Mouse (Mus musculus) cerebral cortex, adult 2 months (tissue): ENCODE measurements around the gene Csta1.

ENCODE experiments used
- WGBS: fragments of 180-500 bp; shearing (Covaris S2); methylation state at CpG from one replicate; pipeline ENCODE4 v1.1.7; 2018; 5-methylcytosine and 5-hydroxymethylcytosine counted together

Gene Csta1

DNA sequence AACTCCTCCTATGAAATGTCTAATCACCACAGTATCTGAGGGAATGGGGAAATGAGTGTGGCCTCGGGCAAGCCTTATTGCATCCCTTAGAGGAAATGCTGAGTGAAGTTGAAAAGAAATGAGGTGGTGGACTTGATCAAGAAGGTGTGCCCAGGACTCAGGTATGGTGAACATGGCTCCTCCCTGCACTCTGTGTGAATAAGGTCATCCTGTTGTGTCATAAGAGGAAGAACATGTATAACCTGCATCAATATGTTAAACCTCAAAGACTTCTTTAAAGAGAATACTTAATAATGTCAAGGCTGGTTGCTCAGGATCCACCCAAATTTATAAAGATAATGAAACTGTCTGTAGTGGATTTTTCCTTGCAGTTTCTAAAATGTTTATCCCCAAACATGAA, at the start of gene Csta1:
Csta1 (minus strand) TSS at position 101 of the 400 bp plus-strand sequence.
- WGBS, result 88% methylated on average over 1 of the region's 1 CpGs

- WGBS, result 90% methylated on average over 2 of the region's 2 CpGs
Measured at GRCm38 (mm10) chr16:36179910-36180309, 48.9 kb upstream of the Csta1 start.

- 68% methylated on average over 10 of the region's 10 CpGs for WGBS
Measured at GRCm38 (mm10) chr16:36167841-36168240, 36.8 kb upstream of the Csta1 start.

DNA sequence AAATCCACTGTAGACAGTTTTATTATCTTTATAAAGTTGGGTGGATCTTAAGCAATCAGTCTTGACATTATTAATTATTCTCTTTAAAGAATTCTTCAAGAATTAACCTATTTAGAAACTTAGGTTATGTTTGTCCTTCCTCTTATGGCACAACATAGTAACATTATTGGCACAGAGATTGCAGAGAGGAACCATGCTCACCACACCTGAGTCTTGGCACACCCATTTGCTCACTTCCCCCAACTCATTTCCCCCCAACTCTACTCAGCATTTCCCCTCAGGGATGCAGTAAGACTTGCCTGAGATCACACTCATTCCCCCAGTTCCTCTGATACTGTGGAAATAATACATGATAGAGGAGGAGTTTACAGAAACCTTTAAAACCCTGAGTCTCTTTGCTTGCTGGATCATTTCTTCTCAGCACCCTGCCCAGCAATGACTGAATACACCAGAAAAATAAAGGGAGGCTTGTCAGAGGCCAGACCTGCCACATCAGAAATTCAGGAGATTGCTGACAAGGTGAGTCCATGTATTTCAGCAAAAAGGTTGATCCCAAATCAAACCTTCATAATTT, 25.4 kb upstream of the Csta1 start, which contains the start of gene Stfa2l1:
Stfa2l1 (plus strand) TSS at position 410 of the 574 bp plus-strand sequence.

GRCm38 (mm10) chr16:36138201-36138600, 7.2 kb upstream of the Csta1 start:
- WGBS, result 74% methylated on average over 2 of the region's 2 CpGs

GRCm38 (mm10) chr16:36128092-36128491, 2.9 kb downstream of the Csta1 start:
- 85% methylated on average over 7 of the region's 7 CpGs for WGBS

DNA sequence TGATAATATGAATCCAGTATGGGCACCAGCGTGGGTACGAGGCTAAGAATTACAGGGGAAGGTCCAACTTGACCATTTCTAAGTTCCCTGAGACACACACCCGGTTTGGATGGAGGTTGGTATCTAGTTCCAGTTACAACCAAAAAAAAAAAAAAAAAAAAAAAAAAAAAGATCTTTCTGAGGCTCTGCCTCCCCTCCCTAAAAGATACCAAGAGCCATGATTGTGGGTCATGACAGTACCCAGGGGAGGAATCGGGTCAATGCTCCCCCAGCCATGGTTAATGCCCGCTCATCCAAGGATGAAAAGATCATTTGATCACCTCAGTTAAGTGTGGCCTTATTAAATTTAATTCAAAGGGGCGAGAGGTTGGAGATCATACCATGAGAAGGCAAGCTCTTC, 15.3 kb downstream of the Csta1 start:
- WGBS, result 94% methylated on average over 6 of the region's 6 CpGs

- 76% methylated on average over 1 of the region's 1 CpGs for WGBS
Measured at GRCm38 (mm10) chr16:36102211-36102610, 28.8 kb downstream of the Csta1 start.

DNA sequence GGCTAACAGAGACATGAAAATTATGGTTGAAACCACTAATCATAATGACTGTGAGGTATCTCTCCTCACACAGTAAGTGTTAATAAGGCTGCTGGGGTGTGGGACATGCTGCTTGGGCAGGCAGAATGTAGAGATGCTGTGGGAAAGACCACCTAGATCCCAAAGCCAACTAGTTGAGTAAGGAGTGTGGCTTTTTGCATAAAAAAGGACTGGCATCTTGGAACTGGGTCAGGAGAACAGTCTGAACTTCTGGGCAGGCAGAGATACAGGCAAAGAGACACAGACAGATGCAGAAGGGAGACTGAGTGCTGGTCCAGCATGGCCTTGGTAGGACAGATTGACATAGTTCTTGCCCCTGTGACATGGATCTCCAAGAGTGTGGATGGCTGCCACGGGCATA, 29.5 kb downstream of the Csta1 start:
- WGBS, result 91% methylated on average over 1 of the region's 1 CpGs

- 89% methylated on average over 12 of the region's 12 CpGs for WGBS
Measured at GRCm38 (mm10) chr16:36097813-36098499, 33.1 kb downstream of the Csta1 start.

GRCm38 (mm10) chr16:36094079-36094478, 37.0 kb downstream of the Csta1 start:
- WGBS, result 83% methylated on average over 3 of the region's 3 CpGs

DNA sequence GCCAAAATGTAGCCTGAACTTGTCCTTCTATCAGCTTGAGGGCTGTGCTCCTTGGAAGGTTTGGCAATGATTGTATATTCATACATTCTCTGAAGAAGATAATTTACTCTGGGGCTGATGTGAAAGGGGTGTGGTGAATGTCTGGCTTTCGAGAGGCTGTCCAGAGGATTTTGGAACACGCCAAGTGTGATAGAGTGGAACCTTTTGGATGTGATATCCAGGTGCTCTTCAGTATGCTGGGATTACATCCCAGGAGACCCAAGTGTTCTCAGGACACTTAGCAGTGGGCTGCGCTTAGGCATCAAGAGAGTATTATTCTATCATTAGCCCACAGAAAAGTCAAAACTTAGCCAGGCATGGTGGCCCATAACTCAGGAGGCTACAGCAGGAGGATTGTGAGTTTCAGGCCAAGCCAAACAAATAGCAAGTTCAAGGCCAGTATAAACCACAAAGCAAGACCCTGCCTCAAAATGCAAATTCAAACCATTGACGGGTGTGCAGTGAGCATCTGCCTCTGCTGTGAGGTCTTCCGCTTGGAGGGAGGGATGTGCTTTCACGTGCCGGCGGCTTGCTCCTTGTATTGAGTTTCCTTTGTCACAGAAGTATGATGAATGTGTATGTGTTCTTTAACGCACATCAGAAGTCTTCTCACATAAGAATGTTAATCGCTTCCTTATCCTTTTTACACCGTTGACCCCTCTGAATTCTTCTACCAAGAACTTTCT, 40.1 kb downstream of the Csta1 start:
- 91% methylated on average over 11 of the region's 11 CpGs for WGBS

DNA sequence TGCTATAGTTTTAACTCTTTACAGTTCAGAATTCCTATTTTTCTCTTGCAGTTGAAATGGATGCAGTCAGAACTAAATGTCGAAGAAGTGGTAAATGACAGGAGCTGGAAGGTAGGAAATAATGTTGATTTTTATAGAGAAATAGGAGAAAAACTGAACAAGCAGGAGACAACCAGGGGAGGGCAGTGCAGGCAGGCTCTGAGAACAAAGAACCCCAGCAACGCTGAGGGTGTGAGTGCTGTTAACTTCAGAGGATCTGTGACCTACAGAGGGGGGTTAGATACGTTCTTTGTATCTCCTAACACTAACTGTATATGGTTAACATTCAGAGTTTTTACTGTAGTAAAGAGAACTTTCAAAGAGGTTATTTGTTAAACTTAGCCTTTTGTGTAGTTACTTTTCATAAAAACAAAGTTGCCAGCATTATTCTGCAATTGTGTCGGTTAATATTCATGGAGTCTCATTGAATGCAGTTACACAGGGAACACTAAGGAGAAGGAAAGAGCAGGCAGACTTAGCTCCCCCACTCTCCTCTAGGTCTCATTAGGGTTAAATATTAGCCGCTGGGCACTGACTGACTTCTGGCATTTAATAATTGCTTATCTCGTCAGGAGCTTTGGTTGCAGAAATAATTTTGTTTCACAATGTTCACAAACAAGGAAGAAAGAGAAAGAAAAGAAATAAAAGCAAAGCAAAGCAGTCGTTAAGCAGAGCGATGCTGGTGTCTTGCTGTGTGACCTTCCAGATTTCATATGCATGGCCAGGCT, 41.0 kb downstream of the Csta1 start:
- 67% methylated on average over 8 of the region's 8 CpGs for WGBS

DNA sequence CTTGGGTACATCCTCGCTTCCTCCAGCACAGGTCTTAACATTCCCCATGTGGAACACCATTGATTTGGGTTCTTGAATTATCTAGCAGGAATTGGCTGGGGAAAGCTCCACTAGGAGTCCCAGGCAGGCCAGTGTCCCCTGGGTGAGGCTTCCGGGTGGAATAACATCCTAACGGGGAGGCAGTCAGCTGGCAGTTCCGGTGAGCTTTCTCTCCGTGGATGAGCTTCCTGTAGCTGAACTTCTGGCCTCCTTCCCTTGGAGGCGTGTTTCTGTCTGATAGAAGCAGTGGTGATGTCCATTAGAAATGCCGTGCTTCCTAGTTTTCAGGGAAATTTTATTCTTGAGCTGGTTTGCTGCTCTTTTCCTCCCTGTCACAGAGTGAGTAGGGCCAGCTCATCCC, 42.0 kb downstream of the Csta1 start:
- WGBS, result 73% methylated on average over 7 of the region's 7 CpGs

DNA sequence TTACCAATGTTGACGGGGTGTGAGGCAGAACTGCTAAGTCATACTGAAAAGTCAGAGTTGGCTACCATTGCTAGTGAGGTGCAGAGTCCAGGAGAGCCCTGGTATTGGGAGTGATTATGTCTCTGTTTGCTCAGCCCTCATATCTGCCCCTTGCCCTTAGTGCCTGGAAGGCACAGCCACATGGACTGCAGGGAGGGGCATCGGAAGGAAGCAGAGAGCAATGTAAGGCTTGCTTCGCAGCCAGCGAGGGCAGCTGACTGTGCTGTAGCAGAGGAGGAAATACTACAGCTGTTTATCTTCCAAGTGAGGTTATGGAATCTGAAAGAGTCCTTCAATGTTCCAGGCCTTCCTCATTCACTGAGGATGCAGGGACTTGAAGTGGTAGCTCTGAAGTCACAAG, 43.2 kb downstream of the Csta1 start:
- WGBS, result 86% methylated on average over 4 of the region's 4 CpGs

DNA sequence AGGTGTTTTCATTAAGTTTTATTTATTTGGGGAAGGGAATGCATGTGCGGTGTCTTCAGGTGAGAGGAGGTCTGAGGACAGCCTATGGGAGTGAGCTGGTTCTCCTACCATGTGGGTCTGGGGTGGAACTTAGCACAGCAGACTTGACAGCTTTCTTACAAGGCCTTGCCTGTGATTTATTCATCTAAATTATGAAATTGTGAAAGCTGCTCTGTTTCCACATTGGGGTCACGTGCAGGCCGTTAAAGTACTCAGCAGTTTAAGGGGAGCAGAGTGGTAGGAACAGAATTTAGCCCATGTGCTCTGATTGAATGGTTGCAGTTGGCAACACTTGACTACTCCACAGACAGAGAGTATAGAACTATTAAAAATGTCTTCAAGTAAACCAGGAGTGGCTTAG, 51.1 kb downstream of the Csta1 start:
- WGBS, result 96% methylated on average over 3 of the region's 3 CpGs

DNA sequence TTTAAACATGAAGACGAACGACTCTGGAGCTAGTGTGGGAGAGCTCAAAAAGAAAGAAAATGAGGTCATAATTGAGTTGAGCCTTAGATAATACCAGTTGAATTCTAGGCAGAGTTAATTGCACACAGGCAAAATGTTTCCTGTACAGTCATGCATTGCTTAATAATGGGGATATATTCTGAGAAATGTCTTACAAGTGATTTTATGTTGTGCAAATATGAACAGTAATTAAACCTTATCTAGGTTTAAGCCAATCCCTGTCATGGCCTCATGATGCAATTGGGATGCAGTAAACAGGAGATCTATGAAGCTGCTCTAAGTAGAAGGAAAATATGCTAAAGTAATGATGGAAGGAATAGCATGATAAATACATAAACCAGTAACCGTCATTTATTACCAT, 56.3 kb downstream of the Csta1 start:
- WGBS, result 86% methylated on average over 3 of the region's 3 CpGs

DNA sequence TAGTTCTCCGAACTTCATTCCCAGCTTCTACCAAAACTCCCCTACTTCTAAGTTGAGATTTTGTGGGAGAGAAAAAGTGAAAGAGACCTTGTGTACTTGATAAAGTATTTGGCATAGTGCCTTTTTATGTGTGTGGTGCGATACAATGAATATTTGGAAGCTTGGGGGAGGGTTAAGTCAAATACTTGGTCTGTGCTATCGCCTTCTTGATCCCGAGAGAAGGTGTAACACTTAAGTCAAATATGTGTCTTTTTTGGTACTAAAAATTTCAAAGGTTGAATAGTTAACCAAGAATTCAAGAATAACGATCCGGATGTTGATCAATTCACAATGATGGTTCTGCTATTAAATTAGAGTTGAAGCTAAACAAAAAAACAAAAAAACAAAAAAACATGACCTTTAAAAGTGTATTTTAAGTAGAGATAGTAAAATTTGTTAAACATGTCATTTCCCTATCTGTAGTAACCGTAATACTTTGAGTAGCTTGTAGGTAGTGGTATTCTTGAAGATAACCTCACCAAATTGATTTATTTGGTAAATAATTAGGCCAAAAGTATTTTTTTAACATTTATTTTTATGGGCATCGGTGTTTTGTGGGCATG, 58.5 kb downstream of the Csta1 start:
- WGBS, result 27% methylated on average over 8 of the region's 8 CpGs

DNA sequence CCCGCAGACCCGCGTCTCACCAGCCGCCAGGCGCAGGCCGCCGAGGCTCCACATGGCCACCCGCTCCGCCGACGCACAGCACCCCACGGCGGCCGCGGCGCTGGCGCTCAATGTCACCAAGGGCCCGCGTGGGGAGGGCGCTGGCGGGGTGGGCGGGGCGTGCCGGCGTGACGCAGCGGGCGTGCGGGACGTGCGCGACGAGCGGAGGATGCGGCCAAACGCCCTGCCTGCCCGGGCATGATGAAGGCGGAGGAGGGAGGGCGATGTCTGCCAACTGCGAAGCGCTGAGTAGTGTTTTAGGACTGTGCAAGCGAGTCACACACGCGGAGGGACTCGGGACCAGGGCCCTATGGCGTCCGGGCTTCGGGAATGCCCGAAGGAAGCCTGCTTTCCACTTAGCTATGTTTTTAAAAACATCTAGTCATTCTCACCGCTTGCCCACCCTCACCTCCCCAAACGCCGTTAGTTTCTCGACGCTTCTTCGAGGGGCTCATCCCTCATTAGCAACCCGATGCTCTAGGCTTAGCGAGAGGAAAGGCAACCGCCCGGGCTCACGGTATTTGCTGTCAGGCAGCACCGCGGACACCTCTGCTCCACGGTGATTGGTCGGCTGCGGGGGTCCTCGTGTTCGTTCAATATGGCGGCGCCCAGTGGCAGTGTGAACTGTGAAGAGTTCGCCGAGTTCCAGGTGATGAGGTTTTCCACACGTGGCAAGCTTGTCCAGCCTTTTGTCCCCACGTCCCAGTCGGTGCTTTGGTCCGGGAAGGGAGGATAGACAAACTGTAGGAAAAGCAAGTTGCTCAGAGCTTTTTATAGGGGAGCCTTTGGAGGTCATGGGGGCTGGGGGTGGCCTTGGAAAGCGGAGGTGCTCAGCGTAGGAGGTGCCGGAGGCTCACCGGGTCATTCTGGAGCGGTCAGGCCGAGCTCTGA, 59.3 kb downstream of the Csta1 start, which contains the start of the genes Fam162a and Ccdc58:
Fam162a (minus strand) TSS at position 145 of the 930 bp plus-strand sequence.
Ccdc58 (plus strand) TSS at position 236 of the 930 bp plus-strand sequence.
- under 1% methylated on average over 80 of the region's 81 CpGs for WGBS

DNA sequence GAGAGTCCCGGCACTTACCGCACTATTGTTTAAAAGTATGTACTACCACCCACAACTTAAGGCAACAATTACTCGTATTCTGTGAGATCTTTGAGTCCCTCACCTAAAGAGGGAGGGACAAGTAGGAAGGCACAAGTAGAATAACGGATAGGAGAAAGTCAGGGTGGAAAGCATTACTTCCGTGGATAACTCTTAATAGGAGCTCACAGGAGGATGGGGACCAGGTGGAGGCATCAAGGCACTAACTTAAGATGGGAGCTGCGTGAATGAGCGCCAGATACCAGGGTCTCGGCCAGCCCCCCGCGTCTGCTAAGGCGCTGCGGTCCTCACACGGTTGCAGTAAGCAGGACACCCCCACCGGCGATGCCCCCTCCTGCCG, 60.0 kb downstream of the Csta1 start:
- under 1% methylated on average over 16 of the region's 16 CpGs for WGBS
